Mouse (Mus musculus): ENCODE results near the gene Gpx2. TPM values are rescaled to one million over a fixed set of nuclear protein-coding genes. Genes with fewer than 3 reads are reported as not detected.
A peak's percentile ranks its signal among the peaks of the same experiment; 100 is the strongest.

Gpx2 gene
- total RNA-seq, 2 experiments from 2014 or later: not detected

- no peak for DNase-seq
- Histone ChIP-seq H3K4me3 (no peak overlapping the region), H3K27ac (no peak overlapping the region)
- TF ChIP-seq CTCF (IDR thresholded peaks at IDR 0.05): no peak
- intact Hi-C loops (cut with DNase I): no loop called here
Observed at GRCm38 (mm10) chr12:76819816-76820215, 24.5 kb upstream of the Gpx2 start.

GRCm38 (mm10) chr12:76818908-76819307 lies 23.6 kb upstream of the Gpx2 start:
- H3K27ac ChIP-seq: peak overlapping the region; percentile 3; the same call in 1 of the 2 replicates
- H3K4me3 ChIP-seq: no peak overlapping the region
- TF ChIP-seq CTCF (IDR thresholded peaks at IDR 0.05): no peak
- no peak for DNase-seq
- intact Hi-C loops (cut with DNase I): no loop called here

- intact Hi-C loops (cut with DNase I): no loop called here
- Histone ChIP-seq H3K27ac (peak overlapping the region; percentile 59), H3K4me3 (no peak overlapping the region)
- no peak for TF ChIP-seq CTCF (IDR thresholded peaks at IDR 0.05)
- no peak for DNase-seq
Observed at GRCm38 (mm10) chr12:76818120-76818519, 22.8 kb upstream of the Gpx2 start.

GRCm38 (mm10) chr12:76817176-76817575 lies 21.8 kb upstream of the Gpx2 start:
- Histone ChIP-seq H3K4me3 (no peak overlapping the region), H3K27ac (peak overlapping the region; percentile 12; the same call in 1 of the 2 replicates)
- TF ChIP-seq CTCF (IDR thresholded peaks at IDR 0.05): no peak
- intact Hi-C loops (cut with DNase I): no loop called here
- no peak for DNase-seq

GRCm38 (mm10) chr12:76816720-76817119 lies 21.4 kb upstream of the Gpx2 start:
- no peak for DNase-seq
- peak overlapping the region; percentile 12; the same call in 1 of the 2 replicates for H3K27ac ChIP-seq
- intact Hi-C loops (cut with DNase I): no loop called here
- no peak overlapping the region for H3K4me3 ChIP-seq
- no peak for TF ChIP-seq CTCF (IDR thresholded peaks at IDR 0.05)

- Histone ChIP-seq H3K4me3 (no peak overlapping the region), H3K27ac (no peak overlapping the region)
- intact Hi-C loops (cut with DNase I): no loop called here
- TF ChIP-seq CTCF (IDR thresholded peaks at IDR 0.05): no peak
- DNase-seq: no peak
Observed at GRCm38 (mm10) chr12:76814120-76814519, 18.8 kb upstream of the Gpx2 start.

GRCm38 (mm10) chr12:76813543-76813942 lies 18.2 kb upstream of the Gpx2 start:
- intact Hi-C loops (cut with DNase I): no loop called here
- TF ChIP-seq CTCF (IDR thresholded peaks at IDR 0.05): no peak
- no peak overlapping the region for H3K27ac ChIP-seq
- no peak overlapping the region for H3K4me3 ChIP-seq
- no peak for DNase-seq

GRCm38 (mm10) chr12:76811006-76811405 lies 15.7 kb upstream of the Gpx2 start:
- H3K4me3 ChIP-seq: no peak overlapping the region
- intact Hi-C loops (cut with DNase I): no loop called here
- DNase-seq: no peak
- no peak for TF ChIP-seq CTCF (IDR thresholded peaks at IDR 0.05)
- H3K27ac ChIP-seq: peak overlapping the region; percentile 43; the same call in 1 of the 2 replicates

GRCm38 (mm10) chr12:76810491-76810890 lies 15.1 kb upstream of the Gpx2 start:
- DNase-seq: no peak
- no peak for TF ChIP-seq CTCF (IDR thresholded peaks at IDR 0.05)
- no peak overlapping the region for H3K4me3 ChIP-seq
- no peak overlapping the region for H3K27ac ChIP-seq
- intact Hi-C loops (cut with DNase I): no loop called here

- no peak overlapping the region for H3K27ac ChIP-seq
- intact Hi-C loops (cut with DNase I): no loop called here
- TF ChIP-seq CTCF (IDR thresholded peaks at IDR 0.05): no peak
- DNase-seq: no peak
- H3K4me3 ChIP-seq: no peak overlapping the region
Observed at GRCm38 (mm10) chr12:76807796-76808195, 12.4 kb upstream of the Gpx2 start.

GRCm38 (mm10) chr12:76805056-76805811 lies 9.9 kb upstream of the Gpx2 start:
- H3K4me3 ChIP-seq: no peak overlapping the region
- intact Hi-C loops (cut with DNase I): no loop called here
- TF ChIP-seq CTCF (IDR thresholded peaks at IDR 0.05): no peak
- DNase-seq: no peak
- H3K27ac ChIP-seq: no peak overlapping the region

- no peak overlapping the region for H3K4me3 ChIP-seq
- TF ChIP-seq CTCF (IDR thresholded peaks at IDR 0.05): peak; percentile 81
- no peak overlapping the region for H3K27ac ChIP-seq
- peak; percentile 56 for DNase-seq
- intact Hi-C loops (cut with DNase I): loop anchor here (5.0 kb wide), 1 partner anchor 306 kb away; no protein-coding TSS in a partner anchor
Observed at GRCm38 (mm10) chr12:76803700-76804252, 8.4 kb upstream of the Gpx2 start.

- no peak overlapping the region for H3K4me3 ChIP-seq
- no peak for DNase-seq
- H3K27ac ChIP-seq: no peak overlapping the region
- TF ChIP-seq CTCF (IDR thresholded peaks at IDR 0.05): no peak
- intact Hi-C loops (cut with DNase I): loop anchor here (5.0 kb wide), 1 partner anchor 306 kb away; no protein-coding TSS in a partner anchor
Observed at GRCm38 (mm10) chr12:76803028-76803427, 7.7 kb upstream of the Gpx2 start.
